Mouse (Mus musculus): ENCODE results near the gene Clec2g.
"Not testable (repeated sequence)": the region's sequence is repeated elsewhere in the genome, so short reads cannot be mapped to it uniquely, and the experiment has no call there.

Clec2g gene

DNA sequence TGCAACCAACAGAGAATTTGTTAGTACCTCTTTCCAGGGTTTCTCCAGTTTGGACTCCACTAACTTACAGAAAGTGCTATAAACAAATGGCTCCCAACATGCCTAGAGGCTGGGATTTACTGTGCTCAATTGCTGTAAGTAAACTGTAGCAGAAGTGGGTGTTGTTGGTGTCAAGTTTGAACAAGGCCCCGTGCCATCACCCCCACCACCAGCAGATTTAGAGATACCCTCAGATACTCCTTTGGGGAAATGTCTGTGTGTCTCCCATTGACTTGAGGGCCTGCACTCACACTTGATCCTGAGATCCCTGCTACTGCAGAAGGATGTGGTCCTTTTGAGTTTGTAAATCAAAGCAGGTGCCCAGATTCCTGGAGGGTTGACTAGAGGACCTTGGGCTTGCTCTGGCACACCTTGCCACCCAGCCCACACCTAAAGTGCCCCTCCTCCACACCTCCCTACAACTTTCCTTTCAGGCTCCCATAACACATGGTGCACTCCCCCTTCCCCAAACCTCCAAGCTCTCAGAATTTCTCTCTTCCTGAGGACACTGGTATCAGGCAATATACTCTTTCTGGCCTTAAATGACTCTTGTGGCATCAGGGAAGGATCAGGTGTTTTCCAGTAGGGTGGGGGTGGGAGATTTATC, 37.3 kb downstream of the Clec2g start:
- DNase-seq (ENCODE audit: low spot score) = no peak

DNA sequence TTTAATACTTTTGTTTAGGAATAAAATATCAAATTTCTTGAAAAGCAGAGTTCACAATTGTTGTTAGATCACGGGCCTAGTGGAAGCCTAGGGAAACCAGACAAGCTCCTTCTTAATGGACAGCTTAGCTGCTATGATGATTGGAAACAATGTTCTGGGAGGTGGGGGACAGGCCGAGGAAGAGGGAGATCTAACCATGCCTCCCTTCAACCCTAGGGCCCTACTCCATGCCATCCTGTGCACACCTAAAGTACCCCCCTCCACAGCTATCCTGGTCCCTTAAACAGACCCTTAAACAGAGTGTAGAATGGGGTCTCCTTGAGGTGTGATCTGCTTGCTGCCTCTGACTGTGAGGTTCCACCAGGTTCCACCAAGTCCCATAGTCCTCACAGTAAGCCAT, 38.0 kb downstream of the Clec2g start:
- no peak for DNase-seq (ENCODE audit: low spot score)

DNA sequence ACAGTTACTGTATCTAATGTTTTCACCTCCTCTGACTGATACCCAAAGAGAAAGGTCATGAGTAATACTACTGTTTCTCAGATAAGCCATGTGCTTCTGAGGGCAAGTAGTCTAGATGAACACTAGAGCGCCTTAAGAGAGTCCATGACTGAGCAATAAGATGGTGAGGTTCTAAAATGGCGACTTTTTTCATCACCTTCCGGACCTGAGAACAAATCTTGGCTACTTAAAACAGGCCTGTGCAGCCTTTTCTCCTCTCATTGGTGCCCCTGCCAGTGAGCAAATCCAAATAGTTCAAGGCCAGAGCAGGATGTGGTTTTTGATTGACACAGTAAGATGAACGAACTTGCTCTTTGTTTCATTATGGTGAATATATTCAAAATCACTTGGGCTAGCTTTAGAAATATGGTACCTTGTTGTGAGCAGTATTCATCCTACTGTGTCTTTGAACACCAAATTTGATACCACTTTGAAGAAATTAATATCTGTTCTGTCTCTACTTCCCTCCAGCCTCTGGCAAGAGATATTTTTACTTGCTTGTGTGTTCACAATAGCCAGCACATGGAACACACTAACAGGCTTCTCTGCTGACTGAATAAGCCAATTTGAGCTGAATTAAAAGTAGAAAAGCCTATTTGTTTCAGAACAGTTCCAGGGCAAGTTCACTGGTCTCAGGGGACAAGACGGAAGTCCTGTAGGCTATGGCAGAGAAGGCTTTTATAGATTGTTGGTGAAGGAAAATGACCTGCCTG, 38.7 kb downstream of the Clec2g start:
- no peak for DNase-seq (ENCODE audit: low spot score)

DNA sequence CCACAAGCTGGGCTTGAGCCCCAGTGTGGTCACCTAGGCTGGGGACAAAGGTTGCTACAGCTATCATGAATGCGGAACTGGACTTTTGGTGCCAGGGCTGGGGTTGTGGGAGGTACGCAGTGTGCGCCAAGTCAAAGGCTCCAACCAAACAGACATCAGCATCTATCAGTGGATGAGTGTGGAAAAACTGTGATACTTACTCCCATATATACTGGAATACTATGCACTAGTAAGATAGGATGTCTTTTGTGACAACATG, 39.2 kb downstream of the Clec2g start:
- no peak for DNase-seq (ENCODE audit: low spot score)

DNA sequence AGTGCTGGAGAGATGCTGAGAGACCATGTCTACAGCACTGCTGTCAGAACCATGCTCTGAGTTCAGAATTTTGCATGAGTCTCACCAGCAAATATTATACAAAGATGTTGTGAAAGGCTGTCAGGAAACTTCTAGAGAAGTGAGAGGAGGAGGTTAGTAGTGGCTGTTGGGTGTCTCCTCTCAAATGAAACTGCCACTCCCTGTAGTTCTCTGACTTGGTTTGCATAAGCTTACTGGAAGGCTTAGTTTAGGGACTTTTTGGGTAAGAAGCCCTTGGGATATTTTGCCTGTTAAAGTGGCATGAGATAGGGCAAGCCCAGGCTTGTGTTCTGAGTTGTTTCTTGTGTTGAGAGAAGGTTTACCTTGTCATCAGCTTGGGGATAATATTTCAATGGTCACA, 40.7 kb downstream of the Clec2g start:
- DNase-seq (ENCODE audit: low spot score) = not testable (repeated sequence)

DNA sequence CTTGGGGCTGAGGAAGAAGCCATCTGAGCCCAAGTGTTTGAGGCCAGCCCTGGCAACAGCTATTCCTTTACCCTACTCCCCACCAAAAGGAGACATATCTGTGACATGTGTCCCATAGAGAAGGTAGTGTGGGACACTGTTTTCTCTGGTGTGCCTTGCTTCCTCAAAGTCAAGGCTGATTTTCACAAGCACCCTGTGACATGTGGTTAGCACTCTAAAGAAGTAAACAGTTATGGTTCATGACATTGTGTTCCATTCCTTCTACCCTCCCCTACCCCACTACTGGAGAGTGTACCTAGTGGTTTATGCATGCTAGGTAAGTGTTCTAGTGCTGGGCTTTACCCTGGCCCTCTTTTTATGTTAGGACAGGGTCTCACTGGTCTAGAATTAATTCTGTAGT, 42.0 kb downstream of the Clec2g start:
- DNase-seq (ENCODE audit: low spot score) = no peak

DNA sequence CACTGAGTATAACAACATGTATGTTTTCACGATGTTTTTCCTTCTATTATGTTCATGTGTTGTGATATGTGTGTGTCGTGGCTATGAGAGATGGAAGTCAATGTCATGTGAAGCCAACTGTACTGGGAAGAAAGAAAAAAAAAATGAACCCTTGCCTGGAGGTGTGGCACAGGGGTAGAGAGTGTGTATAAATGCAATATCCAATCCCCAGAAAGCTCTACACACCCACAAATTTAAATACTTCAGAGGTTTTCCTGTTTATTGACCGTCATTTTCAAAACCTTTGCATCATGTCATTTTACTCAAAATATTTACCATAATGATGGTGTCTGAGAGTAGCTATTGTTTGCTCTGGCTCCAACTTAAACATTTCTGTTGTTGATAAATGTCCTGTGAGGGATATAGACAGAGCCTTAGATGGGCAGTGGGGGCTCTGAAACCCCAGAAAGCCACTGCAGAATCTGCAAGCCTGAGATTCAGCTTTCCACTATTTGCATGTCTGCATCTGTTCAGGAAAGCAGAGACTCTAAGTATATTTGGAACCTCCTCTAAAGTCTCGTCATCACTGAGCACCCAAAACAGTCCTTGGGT, 47.9 kb downstream of the Clec2g start:
- not testable (repeated sequence) for DNase-seq (ENCODE audit: low spot score)

DNA sequence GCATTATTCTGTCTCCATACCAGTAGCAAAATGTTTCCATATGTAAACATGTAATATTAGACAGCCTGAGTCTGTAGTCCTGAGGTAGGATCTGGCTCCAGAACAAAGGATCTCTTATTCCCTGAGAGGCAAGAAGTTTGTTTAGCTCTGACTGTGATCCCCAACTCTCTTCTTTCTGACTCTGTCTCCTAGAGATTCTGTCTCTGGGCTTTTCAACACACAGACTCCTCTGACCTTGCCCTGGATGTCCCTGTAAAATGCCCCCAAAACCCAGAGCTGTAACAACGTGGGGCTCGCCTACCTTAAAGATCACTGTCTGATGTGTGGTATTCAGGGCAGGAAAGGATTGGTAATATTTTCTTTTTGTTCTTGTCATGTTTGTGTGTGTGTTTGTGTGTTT, 58.2 kb downstream of the Clec2g start:
- DNase-seq (ENCODE audit: low spot score) = no peak

DNA sequence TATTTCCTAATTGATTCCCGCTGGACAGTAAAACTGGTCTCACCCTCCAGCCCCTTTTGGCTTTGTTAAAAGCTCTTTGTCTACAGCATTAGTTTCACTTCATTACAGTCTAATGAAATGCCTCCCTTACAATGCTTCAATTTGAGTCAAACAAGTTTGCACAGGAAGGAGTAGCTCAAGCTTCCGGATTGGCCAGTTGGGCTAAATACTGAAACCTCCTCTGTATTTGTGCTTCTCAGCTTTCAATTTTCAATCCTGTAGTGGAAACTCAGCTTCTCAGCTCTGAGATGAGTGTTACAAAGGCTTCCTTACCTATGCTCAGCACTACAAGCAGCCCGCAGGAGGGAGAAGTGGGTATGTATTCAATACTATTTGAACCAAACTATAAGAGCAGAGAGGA, 58.6 kb downstream of the Clec2g start:
- DNase-seq (ENCODE audit: low spot score) = no peak

DNA sequence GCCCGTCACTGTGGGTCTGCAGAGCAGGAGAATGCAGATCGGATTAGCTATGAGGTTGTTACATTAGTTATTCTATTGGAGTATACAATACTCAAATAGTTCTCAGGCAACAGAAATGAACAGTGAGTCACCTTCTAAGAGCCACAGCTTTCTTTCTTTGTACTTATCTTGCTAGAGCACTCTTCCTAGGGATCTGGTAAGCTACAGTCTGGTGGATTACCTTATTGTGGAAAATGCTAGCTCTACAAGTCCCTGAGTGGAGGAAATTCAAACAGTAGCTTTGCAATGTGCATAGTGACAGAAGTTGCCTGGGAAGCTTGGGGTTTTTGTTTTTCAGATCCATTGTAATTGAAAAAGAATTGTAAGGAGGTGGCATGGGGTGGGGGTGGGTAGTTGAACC, 59.0 kb downstream of the Clec2g start:
- DNase-seq (ENCODE audit: low spot score) = no peak

DNA sequence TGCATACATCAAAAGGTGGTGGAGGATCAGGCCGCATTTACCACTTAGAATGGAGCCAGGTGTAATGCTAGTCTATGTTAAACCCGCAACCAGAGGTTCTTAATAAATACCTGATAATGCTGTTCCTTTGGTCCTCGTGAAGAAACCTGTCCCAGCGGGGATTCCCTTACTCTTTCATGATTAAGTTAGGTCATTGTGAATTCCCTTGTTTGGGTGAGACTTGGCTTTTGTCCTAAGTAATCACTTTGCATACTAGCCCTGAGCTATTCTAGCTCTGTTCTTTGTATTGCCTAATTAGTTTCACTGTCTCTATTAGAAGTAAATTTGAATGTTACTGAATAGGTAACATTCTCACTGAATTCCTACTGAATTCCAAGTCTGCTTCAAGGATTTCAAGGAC, 60.2 kb downstream of the Clec2g start:
- no peak for DNase-seq (ENCODE audit: low spot score)

DNA sequence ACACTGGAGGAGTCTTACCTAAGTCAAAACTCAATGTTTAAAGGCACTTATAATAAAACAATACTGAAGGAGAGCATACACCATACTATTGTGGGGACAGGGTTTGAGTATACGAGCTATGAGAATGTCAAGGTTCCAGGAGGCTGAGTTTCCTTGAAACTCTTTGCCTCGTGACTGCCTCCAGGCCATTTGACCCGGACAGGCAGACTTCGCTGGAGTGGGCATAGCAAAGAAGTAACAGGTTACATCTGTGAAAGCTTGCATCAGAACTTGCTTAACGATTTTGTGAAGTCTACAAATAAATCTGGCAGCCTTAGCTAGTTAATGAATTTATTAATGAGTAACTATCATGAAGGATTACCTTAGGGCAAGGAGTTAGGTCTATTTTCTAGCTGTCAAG, 60.6 kb downstream of the Clec2g start:
- no peak for DNase-seq (ENCODE audit: low spot score)

DNA sequence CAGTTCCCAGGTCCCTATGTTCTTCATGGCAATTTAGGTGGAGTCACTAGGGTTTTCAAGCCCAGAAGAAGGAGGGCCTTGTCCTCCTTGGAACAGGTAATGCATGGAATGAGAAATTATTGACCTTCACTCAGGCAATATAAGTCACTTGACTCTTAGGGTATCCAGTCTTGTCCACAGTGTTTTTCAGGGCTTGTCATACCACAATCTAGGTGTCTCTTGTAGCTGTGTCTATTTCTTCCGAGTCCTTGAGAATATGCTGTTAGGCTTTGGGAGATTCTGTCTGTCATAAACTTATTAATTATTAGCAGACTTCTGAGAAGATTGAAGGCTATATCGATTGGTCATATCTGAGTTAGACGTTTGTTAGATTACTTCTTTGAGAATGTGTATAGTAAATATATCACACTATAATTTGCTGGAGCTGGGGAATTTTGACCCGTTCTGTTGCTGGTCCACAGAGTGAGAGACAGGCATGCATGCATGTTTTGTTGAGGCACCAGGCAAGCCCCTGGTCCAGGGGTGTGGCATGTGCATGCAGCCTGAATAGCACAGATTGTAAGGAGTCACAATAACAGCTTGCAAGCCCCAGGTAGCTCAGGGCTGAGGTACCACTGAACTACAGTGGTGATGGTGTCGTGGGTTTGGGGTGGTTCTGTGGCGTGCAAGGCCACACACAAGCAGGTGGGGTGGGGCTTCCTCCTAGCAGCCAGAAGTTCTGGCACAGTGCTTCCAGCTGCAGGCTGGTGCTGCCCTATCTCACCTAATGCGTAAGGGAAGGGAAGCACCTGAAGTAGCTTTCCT, 61.3 kb downstream of the Clec2g start:
- no peak for DNase-seq (ENCODE audit: low spot score)

DNA sequence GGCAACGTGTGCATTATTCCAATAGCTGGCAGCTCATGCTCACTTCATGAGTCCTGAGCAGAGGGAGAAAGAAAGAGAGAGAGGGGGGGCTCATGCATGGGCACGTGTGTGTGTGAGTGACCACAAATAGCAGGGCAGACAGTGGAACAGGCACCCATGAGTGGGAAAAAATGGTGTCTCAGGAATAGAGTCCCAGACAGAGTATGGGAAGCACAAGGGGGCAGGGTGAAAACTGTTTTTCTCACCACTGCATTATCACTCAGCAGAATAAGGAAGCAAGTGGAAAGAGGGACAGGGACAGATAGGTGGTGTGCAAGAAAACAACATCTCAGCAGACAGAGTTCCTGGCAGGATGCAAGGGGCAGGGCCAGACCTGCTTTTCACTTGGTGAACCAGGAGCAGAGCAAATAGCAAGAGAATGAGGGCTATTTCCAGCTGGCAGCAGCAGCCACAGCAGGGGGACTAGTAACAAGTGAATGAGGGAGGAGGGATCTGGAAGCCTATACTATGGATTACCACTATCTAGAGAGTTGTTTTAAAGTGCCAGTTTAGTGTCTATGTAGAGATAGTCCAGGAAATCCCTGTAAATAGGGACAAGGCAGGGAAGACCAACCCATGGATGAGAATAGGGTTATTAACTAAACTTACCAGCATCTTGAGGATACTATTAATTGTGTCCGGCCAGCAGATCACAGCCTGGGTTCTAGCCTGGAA, 62.0 kb downstream of the Clec2g start:
- DNase-seq (ENCODE audit: low spot score) = no peak

DNA sequence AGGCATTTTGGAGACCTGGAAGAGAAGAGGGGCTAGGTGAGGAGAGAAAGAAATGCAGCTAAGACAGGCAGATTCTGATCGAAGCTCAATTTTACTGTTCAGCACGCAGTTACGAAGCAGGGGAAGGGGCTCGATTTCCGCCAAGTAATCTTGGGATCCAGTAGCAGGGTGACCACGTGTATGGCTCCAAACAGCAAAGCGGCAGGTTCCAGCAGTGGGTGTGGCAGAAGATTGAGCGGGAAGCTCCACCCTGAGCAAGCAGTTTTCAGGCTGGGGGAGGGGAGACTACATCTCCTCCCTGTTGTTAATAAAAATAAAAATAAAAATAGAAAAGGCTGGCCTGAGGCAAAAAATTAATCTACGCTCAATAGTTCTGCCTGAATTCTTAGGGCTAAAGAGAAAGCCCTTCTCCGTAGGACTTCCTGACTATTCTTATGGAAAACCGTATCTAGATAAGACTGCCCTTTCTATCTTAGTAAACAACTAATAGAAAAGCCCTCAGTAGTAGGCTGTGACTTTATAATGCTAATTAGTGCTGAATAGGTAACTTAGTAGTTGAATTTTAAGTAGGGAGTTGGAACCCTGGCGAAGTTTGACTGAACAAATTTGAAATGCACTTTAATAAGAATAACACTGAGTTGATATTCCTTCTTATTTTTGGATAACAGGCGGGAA, 62.7 kb downstream of the Clec2g start:
- DNase-seq (ENCODE audit: low spot score) = no peak

DNA sequence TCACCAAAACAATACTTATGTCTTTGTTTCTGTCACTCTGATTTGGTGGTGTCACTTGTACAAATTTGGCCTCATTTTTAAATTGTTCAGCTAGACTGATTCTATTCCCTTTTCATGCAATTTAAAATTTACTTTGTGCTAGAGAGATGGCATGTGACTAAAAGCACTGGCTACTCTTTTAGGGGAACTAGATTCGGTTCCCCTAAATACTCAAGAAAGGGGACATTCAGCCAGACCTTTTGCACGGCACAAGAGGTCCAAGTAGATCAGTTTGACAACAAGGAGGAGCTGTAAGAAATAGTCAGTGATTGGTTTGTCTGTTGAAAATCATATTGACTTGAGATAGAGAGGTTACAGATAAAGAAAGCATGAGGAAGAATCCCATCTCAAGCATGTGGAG, 67.2 kb downstream of the Clec2g start:
- DNase-seq (ENCODE audit: low spot score) = no peak

DNA sequence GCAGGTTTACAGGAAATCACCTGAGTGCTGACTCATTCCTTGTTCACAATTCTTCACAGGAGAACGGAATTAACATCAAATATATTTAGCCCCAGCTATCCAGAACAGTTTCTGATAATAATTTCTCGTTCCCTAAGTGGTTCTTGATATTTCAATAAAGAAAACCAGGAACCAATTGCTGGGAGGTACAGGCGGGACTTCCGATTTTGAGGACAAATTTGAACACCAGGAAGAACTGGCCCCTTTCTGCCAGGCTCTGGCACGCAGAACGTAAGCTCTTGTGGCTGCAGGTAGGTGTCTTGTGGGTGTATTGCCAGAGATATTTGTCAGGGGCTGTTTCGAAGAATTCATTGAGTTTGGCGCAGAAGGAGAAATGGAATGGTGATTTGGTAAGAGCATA, 74.4 kb downstream of the Clec2g start:
- no peak for DNase-seq (ENCODE audit: low spot score)

DNA sequence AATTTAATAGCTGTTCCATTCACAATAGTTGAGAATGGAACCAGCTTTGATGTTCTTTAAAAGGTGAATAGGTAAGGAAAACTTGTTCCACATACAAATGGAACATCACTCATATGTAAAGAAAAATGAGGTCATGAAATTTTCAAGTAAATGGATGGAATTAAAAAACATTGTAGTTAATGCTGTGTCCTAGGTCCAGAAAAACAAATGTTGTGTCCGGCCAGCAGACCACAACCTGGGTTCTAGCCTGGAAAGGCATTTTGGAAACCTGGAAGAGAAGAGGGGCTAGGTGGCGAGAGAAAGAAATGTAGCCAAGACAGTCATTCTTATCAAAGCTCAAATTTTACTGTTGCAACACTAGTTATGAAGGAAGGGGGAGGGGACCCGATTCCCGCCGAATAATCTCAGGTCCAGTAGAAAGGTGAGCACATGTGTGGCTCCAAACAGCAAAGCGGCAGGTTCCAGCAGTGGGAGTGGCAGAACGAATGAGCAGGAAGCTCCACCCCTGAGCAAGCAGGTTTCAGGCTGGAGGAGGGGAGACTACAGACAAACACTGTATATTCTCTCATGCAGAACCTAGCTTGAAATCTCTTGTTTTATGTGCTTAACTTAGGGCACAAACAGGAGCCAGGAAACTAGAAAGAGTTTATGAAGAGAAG, 75.8 kb downstream of the Clec2g start:
- DNase-seq (ENCODE audit: low spot score) = not testable (repeated sequence)

DNA sequence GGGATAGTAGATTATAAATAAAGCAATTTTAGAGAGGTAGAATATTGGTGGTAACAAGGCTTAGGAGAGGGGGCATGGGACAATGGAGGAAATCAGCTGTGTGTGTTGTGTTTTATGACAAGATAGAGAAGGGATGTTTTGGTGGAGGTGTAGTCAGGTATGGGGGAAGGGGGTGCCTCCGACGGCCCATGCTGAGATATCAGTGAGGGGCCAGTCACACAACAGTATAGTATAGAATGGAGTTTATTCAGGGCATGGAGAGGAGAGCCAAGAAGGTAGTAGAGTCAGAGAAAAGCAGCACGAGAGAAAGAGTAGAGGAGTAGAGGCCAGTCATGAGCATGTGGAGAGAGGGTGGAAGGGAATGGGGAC, 76.3 kb downstream of the Clec2g start:
- no peak for DNase-seq (ENCODE audit: low spot score)

DNA sequence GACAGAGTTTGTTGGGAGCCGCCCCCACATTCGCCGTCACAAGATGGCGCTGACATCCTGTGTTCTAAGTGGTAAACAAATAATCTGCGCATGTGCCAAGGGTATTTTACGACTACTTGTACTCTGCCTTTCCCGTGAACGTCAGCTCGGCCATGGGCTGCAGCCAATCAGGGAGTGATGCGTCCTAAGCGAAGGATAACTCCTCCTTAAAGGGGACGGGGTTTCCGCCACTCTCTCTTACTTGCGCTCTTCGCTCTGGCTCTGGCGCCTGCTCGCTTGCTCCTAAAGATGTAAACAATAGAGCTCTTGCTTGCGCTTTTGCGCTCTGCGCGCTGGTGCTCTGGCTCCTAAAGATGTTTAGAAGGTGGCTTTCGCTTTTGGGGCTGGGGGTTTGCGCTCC, 77.8 kb downstream of the Clec2g start:
- not testable (repeated sequence) for DNase-seq (ENCODE audit: low spot score)

DNA sequence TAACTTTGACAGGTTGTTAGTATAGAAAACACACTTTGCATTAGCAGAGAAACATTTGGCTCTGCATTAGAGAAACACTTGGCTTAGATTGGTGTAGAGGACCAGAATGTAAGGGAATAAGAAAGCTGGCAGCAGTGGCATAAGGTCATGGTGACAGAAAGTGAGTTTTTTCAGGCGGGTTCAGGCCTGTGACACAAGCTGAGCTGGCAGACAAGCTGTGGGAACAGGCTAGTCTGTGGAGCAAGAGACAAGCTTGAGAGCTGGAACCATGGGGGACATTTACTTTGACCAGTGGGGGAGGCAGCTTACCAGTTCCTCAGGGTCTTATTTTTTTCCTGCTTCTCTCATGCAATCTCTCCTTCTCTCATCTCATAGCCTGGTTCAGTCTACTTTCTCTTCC, 78.8 kb downstream of the Clec2g start:
- DNase-seq (ENCODE audit: low spot score) = no peak
